Mouse (Mus musculus) layer of hippocampus, postnatal 10 days (tissue): ENCODE measurements around the gene Cmklr1. TPM values are rescaled to one million over a fixed set of nuclear protein-coding genes. Genes with fewer than 3 reads are reported as not detected.
A peak's percentile ranks its signal among the peaks of the same experiment; 100 is the strongest.

Experiments used
- DNase-seq, 2 experiments: peaks; one replicate each; pipeline ENCODE4 v3.0.0; 2021; ENCODE audit warnings: low spot score in 2 of 2
- long read RNA-seq: library from polyadenylated mRNA; stranded (forward); transcript quantifications from one replicate; pipeline ENCODE4 v2.0.0, GENCODE M21; 2023
- total RNA-seq, 2 experiments: library from RNA; stranded (reverse); gene quantifications; 2 replicates each; pipeline ENCODE4 v1.2.3; 2021

Gene Cmklr1
- total RNA-seq = 1 to 10 TPM; 3.6 to 5.4 TPM
- long read RNA-seq = 0 reads

DNA sequence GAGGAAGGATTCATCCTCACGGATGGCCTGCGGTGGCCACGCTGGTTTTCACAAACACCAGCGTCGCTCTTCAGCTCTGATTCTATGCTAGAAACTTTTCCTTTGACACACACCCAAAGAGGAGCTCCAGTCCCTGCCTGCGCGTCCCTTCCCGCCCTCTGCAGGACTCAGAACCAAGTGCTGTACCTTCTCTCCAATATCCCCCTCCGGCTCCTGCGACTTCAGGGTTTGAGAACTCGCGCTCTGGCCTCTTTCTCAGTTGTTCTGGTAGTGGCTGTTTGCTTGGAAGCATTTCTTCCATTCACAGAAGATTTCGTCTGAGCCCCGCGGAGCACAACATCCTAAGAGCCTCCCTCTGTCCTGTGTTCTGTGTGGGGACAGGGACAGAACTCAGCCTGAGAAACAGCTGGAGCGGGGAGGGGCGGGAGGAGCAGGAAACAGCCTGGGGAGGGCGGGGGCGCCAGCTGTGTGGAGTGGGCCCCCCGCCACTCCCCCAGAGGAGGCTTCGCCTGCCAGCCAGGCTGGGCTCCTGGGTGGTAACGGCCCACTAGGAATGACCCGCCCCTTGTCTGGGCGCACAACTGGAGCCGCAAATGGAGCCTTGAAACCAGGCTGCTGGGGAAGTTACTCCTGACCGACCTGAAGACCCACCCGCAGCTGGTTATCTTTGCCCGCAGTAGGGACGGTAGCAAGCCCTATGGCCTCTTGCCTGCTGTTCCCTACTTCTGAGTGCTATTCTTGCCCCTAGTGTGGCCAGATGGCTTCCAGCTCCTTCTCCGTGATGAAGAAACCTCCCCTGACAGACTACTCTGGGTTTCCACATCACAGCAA, at the start of gene Cmklr1:
TSS of gene Cmklr1 (minus strand) at position 392 of the 831 bp plus-strand sequence.
- no peak for DNase-seq

DNA sequence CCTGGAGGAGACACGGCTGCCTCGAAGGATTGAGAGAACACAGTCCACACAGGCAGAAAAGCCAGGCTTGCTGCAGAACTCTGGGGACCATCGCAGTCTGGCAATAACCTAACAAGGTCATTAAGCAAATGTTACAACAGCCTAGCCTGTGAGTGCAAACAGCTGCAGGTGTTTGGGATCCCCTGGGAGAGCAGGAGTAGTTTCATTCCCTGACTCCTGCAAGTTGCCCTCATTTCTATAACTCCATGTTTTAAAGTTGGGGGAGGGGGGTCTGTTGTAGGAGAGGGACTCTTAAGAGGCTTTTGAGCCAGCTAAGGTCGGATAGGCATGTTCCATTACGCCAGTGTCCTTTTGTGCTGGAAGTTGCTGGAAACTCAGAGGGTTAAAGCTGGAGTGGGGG, 44.2 kb upstream of the Cmklr1 start:
- no peak for DNase-seq

DNA sequence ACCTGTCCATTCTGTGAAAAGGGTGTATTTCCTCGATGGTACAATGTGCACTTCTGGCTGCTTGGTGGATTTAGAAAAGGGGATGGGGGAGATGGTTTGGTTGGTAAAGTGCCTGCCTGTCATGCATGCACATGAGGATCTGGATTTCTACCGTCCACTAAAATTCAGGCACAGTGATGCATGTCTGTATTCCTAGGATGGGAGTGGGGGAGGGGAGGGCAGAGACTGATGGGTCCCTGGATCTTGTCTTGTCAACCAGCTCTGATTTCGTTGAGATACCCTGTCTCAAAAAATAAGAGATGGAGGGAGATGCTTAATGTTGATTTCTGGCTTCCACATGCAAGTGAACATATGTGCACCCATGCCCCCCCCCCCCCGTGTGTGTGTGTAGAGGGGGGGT, 43.8 kb upstream of the Cmklr1 start:
- no peak for DNase-seq

DNA sequence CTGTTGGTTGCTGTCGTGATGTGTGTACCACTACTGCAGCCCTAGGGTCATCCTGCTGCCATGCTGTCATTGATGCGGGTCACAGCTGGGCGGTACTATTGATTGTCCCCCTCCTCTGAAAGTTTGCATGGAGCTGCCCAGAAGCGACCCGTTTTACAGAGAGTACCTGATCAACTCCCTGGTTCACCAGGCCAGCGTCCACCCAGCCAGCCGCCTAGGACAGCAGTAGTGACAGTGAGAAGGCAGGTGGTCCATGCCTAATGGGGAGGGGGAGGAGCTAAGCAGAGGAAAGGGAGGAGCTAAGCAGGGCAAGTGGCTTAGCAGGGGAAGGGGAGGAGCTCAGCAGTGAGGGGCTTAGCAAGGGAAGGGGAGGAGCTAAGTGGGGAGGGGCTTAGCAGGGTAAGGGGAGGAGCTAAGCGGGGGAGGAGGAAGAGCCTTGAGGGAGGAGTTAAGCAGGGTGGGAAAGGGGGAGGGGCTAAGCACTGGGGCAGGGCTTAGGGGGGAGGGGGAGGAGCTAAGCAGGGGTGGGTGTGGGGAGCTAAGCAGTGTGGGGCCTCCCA, 43.0 kb upstream of the Cmklr1 start:
- DNase-seq = no peak

DNA sequence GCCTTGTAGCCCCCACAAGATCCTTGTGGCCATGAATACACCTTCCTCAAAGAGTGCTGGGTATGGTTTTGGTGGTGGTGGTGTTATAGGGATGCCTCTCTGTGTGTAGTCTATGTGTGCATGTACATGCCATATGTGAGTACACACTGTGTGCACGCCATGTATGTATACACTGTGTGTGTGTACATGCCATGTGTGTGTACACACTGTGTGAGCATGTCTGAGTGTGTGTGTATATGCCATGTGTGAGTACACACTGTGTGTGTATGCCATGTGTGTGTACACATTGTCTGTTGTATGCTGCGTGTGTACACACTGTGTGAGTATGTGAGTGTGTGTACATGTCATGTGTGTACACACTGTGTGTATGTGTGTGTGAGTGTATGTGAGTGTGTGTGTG, 40.6 kb upstream of the Cmklr1 start:
- DNase-seq = no peak

DNA sequence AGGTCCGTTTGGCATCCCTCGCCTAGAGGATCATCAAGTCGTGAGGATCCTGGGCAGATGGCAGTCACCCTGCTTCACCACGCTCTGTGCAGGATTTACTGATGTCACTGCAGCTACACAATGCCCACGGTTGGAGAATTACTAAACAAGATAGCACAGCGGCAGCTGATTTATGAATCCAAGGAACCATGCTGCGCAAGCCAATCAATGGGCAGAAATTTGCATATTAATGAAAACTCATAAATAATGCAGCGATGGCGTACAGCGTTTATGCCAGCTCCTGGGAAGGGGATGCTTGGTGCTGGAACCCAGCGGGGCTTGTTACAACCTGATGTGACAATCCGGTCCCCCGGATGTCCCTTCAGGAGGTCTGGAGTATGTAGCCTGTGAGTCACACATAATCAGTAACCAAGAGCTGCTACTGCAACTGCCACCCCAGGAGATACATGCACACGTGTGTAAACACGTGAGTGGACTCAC, 39.9 kb upstream of the Cmklr1 start:
- DNase-seq = peak; percentile 27 to 37

DNA sequence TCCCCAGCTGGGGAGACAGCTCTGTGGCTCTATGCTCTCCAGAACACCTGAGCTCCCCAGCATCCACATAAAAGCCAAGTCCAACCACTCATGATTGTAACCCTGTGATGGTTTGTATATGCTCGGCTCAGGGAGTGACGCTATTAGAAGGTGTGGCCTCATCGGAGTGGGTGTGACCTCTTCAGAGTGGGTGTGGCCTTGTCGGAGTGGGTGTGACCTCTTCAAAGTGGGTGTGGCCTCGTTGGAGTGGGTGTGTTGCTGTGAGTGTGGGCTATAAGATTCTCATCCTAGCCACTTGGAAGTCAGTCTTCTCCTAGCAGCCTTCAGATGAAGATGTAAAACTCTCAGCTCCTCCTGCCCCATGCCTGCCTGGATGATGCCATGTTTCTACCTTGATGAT, 37.3 kb upstream of the Cmklr1 start:
- DNase-seq = no peak

DNA sequence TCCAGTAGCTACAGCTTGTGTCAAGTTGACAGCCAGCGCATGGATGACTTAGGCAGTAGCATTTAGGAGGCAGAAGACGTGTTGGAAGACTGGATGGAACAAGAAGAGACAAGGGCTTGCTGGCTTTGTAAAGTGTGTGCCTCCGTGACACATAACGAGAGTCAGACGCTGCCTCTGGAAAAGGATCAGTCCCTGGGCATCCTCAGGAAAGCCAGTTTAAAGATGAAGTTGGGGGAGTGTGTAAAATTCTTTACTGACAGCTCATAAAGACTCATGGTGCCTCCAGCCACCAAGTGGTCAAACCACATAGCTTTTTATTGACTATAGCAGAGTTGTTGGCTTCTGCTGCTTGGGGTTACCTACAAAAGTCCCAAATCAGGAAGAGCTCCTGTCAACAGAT, 35.2 kb upstream of the Cmklr1 start:
- no peak for DNase-seq

DNA sequence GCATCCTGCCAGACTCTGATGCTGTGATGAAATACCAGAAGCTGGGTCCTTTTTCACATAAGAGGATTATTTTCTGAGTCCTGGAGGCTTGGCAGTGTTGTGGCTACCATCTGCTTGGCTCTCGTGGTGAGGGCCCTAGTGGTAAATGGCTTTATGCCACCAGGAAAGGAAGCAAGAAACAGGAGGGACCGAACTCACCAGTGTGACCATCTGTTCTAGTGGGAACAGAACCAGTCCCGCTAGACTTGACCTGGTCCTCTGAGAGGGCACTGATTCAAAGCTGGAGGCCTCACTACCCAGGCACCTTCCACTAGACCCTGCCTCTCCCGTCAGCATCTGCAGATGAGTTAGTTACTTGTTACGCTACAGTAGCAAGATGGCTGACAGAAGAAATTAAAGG, 33.0 kb upstream of the Cmklr1 start:
- no peak for DNase-seq

DNA sequence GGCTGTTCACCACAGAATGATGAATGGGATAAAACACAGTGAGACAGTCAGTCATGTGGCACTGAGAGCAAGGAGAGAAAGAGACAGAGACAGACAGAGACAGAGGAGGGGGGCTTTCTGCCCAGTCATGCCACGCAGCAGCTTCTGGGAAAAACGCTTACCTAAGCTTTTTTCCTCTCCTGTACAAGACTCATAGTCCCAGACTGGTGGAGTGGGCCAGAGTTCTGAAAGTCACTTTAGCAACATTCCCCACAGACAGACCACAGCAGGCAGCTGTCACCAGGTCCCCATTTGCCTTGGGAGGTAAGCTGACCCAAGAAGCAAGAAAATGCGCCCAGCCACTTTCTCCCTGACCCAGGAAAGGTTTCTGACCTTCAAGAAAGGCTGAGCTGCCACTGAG, 32.2 kb upstream of the Cmklr1 start:
- DNase-seq = no peak

DNA sequence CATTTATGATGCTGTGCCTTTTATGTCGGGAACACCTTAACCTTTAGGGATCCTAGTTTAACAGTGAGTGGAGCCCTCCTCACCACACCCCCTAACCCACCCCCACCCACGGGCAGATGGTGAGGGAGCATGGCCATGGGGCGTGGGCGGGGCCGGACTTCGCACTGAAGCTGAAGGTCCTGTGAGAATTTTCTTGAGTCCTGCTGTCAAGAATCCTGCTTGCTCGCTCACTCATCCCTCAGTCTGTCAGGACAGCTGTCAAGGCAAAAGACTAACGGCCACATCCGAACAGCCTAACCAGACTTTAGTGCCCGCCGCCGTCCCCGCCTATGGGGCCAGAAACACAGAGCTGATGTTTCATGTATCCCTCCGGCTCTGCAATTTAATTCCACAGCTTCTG, 31.0 kb upstream of the Cmklr1 start:
- DNase-seq = no peak

DNA sequence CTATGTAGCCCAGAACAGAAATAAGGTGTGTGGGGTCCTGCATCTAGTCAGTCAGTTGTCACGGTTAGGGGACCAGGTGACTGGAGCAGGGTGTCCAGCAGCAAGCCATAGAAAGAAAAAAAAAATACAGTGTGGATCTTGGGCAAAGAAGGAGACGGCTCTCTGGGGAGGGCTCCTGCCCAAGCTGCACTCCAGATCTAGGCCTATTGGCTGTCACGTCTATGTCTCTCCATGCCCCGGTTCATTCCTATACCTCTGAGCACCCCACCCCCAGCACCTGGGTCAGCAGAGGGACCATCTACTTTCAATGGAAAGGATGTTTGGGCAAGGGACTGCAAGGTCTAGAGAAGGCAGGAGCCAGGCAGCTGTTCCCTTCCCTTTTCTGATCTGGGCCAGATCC, 29.3 kb upstream of the Cmklr1 start:
- DNase-seq = no peak

DNA sequence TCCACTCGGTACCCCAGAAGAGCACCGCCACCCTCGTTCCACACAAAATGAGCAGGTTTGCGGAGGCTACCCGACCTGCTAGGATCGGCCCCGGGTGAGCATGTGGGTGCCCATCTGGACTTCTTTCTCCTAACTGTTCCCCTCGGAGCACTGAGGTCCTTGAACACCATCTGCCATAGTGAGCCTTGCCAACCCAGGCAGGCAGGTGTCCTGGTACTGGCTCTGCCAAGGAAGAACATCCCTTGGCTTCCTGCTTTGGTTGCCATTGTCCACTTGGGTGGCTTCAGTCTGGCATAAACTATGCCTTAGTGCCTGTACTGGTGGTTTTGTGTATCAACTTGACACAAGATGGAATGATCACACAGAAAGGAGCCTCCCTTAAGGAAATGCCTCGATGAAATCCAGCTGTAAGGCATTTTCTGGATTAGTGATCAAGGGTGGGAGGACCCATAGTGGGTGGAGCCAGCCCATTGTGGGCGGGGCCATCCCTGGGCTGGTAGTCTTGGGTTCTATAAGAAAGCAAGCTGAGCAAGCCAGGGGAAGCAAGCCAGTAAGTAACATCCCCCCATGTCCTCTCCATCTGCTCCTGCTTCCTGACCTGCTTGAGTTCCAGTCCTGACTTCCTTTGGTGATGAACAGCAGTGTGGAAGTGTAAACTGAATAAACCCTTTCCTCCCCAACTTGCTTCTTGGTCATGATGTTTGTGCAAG, 28.7 kb upstream of the Cmklr1 start:
- DNase-seq = no peak

DNA sequence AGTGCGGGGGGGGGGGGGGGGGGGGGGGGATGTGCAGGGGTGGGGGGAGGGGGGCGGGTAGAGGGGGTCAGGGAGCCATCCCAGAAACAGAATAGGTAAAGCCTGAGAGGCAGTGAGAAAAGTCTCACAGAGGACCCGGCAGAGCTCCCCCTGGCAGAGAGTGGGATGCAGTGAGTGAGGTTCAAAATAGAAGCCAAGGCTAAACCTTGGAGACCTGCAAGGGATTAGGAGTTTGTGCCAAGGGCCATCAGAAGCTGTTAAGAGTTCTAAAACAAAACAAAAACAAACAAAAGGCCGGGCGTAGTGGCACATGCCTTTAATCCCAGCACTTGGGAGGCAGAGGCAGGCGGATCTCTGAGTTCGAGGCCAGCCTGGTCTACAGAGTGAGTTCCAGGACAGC, 27.3 kb upstream of the Cmklr1 start:
- no peak for DNase-seq

DNA sequence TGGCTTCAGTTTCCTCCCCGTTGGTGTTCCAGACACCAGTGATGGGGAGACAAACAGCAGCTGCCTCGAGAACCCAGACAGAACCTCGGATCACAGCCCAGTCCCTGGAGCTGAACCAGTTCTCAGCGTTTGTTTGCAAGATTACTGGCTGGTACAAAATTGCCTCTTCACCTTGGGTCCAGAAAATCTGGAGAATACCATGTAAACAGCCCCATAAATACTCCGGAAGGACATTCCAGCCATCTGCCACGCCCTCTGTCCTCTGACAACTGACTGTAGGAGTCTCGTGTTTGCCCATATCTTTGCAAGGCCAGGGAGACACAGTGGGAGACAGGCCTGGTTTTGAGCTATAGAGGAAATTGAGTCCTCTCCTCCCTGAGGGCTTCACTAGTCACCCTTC, 24.6 kb upstream of the Cmklr1 start:
- no peak for DNase-seq

DNA sequence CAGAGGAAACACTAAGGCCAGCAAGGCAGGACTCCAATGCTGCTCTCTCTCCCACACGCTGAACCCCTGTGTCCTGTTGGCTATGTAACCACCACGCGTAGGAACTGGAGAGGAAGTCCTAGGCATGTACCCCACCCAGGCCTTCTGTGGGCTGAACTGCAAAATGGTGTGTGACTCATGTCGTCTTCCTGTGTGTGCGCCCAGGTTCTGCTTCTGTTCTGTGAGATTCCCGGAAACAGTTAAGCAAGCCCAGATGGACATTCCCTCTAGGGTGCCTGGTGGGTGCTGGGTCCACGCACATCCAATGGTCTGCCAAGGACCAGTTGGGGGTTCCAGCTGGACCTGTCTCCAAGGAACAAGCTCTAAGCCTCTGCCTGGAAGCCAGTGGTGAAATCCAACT, 22.2 kb upstream of the Cmklr1 start:
- no peak for DNase-seq

DNA sequence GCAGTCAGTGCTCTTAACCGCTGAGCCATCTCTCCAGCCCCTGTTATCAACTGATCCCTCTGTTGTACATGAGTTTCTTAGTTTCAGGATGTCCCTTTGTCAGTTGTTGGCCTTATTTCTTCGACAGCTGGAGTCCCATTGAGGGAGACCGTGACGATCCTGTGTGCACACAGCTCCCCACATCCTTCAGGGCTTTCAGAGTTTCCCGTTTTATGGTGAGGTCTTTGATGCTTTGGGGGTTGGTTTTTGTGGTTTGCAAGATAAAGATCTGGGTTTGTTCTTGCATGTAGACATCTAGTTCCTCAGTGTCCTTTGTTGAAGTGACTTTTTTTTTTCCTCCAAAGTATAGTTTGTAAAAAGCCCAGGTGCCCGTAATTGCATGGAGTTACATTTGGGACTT, 20.4 kb upstream of the Cmklr1 start:
- no peak for DNase-seq

DNA sequence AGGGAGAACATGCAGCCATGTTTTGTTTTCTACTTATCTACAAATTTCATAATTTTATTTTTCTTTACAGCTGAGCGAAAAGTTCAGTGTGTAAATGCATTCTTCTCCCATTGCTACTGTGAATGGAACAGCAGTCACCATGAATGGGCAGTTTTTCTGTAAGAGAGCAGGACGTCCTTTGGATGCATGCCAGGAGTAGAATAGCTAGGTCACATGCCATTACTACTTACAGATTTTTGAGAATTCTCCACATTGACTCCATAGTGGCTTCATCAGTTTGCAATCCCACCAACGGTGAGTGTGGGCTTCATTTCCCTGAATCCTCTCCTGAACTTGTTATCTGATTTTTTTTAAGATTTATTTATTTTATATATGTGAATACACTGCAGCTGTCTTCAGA, 19.9 kb upstream of the Cmklr1 start:
- DNase-seq = no peak

DNA sequence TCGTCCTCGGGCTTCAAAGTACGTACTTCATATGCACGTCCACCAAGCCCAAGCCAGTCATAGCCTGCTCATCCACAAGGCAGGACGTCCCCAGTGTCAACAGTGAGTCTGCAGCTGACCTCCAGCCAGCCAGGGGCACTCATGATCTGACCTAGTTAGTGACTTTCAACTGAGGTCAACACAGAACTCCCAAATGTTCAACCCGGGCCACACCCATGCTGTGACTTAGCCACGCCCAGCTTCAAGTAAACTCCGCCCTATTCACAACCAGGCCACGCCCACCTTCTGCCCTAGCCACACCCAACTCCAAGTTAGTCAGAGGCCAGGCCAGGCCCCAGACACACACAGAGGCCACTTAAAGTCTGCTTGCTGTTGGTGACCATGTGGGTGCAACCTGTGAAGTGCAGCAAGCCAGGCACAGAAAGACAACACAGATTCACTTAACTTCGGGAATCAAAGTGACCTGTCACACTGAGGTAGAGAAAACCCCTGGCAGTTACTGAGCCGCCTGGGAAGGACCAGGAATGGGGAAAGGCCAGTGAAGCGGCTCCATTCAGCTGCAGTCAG, 14.5 kb upstream of the Cmklr1 start:
- DNase-seq = no peak

DNA sequence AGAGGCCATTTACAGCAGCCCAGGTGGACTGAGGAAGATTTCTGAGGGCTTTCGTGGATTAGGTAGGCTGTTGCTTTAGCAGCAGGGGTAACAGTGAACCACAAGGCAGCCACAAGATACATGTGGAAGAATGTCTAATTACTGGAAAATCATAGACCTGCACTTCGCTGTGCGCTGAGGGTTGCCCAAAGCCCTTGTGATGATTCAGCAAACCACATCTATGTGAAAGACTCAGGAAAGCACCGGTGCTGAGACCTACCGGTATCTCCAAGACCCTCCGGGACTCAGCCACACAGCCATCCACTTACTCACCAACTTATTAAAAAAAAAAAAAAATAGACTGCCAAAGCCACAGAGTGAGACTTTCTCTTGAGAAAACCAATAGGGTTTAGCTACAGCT, 13.9 kb upstream of the Cmklr1 start:
- no peak for DNase-seq

DNA sequence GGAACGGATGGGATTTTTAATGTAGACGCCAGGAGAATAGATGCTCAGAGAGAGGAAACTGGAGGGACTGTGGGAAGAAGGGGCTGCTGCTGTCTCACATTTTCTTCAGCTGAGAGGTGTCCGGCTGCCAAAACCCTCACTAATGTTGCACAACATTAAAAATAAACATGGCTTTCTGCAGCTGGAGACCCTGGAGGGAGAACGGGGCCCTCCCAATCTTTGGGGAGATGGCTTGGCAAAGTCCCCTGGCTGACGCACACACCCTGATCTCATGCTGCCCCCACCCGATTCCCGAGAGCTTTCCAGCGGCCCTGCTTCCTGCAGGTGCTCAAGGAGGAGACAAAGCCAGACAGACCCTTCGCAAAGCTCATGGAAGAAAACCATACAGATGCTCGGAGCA, 10.6 kb upstream of the Cmklr1 start:
- no peak for DNase-seq

DNA sequence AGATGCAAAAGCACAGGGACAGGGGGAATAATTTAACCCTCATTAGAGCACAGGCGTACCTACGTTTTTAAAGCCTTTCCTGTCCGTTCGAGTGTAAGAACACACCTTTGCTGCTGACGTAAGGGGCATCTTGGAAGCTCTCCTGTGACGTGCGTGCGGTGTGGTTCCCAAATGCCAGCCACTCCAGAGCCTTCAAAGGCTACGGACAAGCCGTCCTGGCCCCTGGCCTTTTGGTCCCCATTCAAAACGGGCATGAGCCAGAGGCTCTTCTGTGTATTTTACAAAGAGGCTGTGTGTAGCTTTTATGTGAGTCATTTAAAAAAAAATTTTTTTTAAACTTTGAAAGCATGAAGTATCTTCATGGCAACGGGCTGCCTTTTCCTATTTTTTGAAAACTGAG, 4.6 kb upstream of the Cmklr1 start:
- peak; percentile 45 to 52 for DNase-seq
